Mouse (Mus musculus): ENCODE data around the gene Sema3c. TPM values are rescaled to one million over a fixed set of nuclear protein-coding genes. Genes with fewer than 3 reads are reported as not detected.

Gene Sema3c
- not detected for polyA plus RNA-seq (2017; shearing (Covaris generic))

GRCm38 (mm10) chr5:17573694-17574380, at the start of gene Sema3c:
Sema3c (plus strand) TSS chr5:17574281.

Other genes with a start within 250 kb of the Sema3c start
- gene Speer4f2, start 201.1 kb upstream of the Sema3c start, polyA plus RNA-seq (2017; shearing (Covaris generic)): not detected
- gene Speer4f1, start 98.2 kb upstream of the Sema3c start, polyA plus RNA-seq (2017; shearing (Covaris generic)): not detected